Mouse (Mus musculus): ENCODE data around the gene Gm17349.

GRCm38 (mm10) chr15:99719865-99720264 is 14.6 kb upstream of the Gm17349 start:
- no peak for TF ChIP-seq CTCF (IDR thresholded peaks at IDR 0.05; ENCODE audit: control insufficient read depth, insufficient read depth, insufficient read length)
- TF ChIP-seq FOSL1 (IDR thresholded peaks at IDR 0.05; ENCODE audit: insufficient read depth, low read length, poor library complexity, severe bottlenecking): no peak
